16 mouse cellular contexts compared by ENCODE assay signal in genomic region chr17:70829943-70830715, GRCm38 (mm10).
"Had no signal": no experiment of that assay in that cellular context is flagged by ENCODE, and none has a peak within 500 bp of the region (broad histone marks: within the 10 kb centered on the region; RNA-seq: fewer than 3 reads in every experiment).

No protein-coding gene starts in this region.

- H3K36me3 ChIP-seq: limb, embryonic 12.5 days; liver, embryonic 13.5 days; lung, embryonic 15.5 days; midbrain, embryonic 13.5 days; neural tube, embryonic 15.5 days had no signal

- H3K27me3 ChIP-seq: lung, embryonic 15.5 days; midbrain, embryonic 13.5 days; neural tube, embryonic 15.5 days had no signal

- ATAC-seq: liver, postnatal 0 days; midbrain, embryonic 13.5 days had no signal

- H3K9me3 ChIP-seq: limb, embryonic 12.5 days; liver, embryonic 13.5 days; lung, embryonic 15.5 days; midbrain, embryonic 13.5 days; neural tube, embryonic 15.5 days had no signal

- H3K4me2 ChIP-seq: limb, embryonic 12.5 days; liver, embryonic 13.5 days; lung, embryonic 15.5 days; midbrain, embryonic 13.5 days; neural tube, embryonic 15.5 days had no signal

- H3K4me3 ChIP-seq: limb, embryonic 12.5 days; liver, embryonic 13.5 days; lung, embryonic 15.5 days; midbrain, embryonic 13.5 days; myocyte; neural tube, embryonic 15.5 days had no signal

- H3K9ac ChIP-seq: limb, embryonic 12.5 days; liver, embryonic 13.5 days; liver, postnatal 0 days; lung, embryonic 15.5 days; midbrain, embryonic 13.5 days; neural tube, embryonic 15.5 days had no signal

- DNase-seq: kidney, postnatal 25 days; layer of hippocampus, adult 9-11 months; layer of hippocampus, postnatal 36 days; liver; liver, embryonic 13.5 days; liver, postnatal 0 days; lung, postnatal 14 days; right cerebral cortex, adult 18-20 months; right cerebral cortex, postnatal 25 days; thymus, postnatal 4 days had no signal

- H3K27ac ChIP-seq: limb, embryonic 12.5 days; liver, embryonic 13.5 days; lung, embryonic 15.5 days; midbrain, embryonic 13.5 days; neural tube, embryonic 15.5 days; stomach, postnatal 0 days had no signal
